Mouse (Mus musculus): ENCODE data around the gene H2afx. TPM values are rescaled to one million over a fixed set of nuclear protein-coding genes. Genes with fewer than 3 reads are reported as not detected.

Gene H2afx
- polyA plus RNA-seq, 1 experiment, result 23.6 TPM

- no peak for DNase-seq
- Histone ChIP-seq H3K4me3 (ENCODE audit: insufficient read depth, low read depth, low read length) (no peak overlapping the region), H3K4me1 (ENCODE audit: control insufficient read depth, insufficient read depth, low read length) (peaks cover 11% of the 10 kb centered on the region; the same call in 1 of the 2 replicates), H3K27ac (ENCODE audit: insufficient read depth, low read depth, low read length) (no peak overlapping the region), H3K27me3 (replicated peaks; ENCODE audit: control insufficient read depth, insufficient read depth, low read length) (no peaks in the 10 kb centered on the region), H3K36me3 (ENCODE audit: control insufficient read depth, insufficient read depth, low read length) (no peaks in the 10 kb centered on the region)
- 59% methylated on average over 3 of the region's 3 CpGs for WGBS
- TF ChIP-seq CTCF (conservative IDR thresholded peaks at IDR 0.05; ENCODE audit: insufficient read depth, insufficient read length, low read depth, low read length) (no peak), POLR2A (IDR thresholded peaks at IDR 0.05; ENCODE audit: low read depth, low read length) (no peak)
Measured at GRCm38 (mm10) chr9:44342173-44342572, 7.7 kb downstream of the H2afx start.

DNA sequence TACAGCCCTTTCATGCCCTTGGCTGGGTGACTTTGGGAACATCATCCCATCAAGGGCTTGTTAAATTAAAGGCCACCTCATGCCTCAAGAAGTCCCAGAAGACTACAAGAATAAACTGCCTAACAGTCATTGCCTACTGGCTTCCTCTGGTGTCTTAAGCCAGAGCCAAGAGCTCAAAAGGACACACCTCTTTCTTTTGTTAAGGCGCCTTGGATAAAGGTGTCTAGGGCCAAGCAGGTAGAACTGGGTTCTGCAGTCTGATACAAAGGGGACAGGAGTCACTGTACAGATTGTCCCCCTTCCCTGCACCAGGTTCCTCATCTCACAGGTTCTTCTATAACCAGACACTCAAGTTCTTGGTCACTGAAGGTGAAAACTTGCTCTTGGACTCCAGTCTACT, 8.1 kb downstream of the H2afx start:
- Histone ChIP-seq H3K27me3 (replicated peaks; ENCODE audit: control insufficient read depth, insufficient read depth, low read length) (no peaks in the 10 kb centered on the region), H3K27ac (ENCODE audit: insufficient read depth, low read depth, low read length) (no peak overlapping the region), H3K4me3 (ENCODE audit: insufficient read depth, low read depth, low read length) (no peak overlapping the region), H3K36me3 (ENCODE audit: control insufficient read depth, insufficient read depth, low read length) (no peaks in the 10 kb centered on the region), H3K4me1 (ENCODE audit: control insufficient read depth, insufficient read depth, low read length) (peaks cover 11% of the 10 kb centered on the region; the same call in 1 of the 2 replicates)
- TF ChIP-seq CTCF (conservative IDR thresholded peaks at IDR 0.05; ENCODE audit: insufficient read depth, insufficient read length, low read depth, low read length), result no peak
- TF ChIP-seq POLR2A (IDR thresholded peaks at IDR 0.05; ENCODE audit: low read depth, low read length), result no peak
- DNase-seq, result no peak
- WGBS, result 92% methylated on average over 1 of the region's 1 CpGs

GRCm38 (mm10) chr9:44343290-44343689, 8.8 kb downstream of the H2afx start:
- peaks cover 11% of the 10 kb centered on the region; the same call in 1 of the 2 replicates for H3K4me1 ChIP-seq (ENCODE audit: control insufficient read depth, insufficient read depth, low read length)
- 6% methylated on average over 6 of the region's 6 CpGs for WGBS
- no peak for DNase-seq
- H3K36me3 ChIP-seq (ENCODE audit: control insufficient read depth, insufficient read depth, low read length), result no peaks in the 10 kb centered on the region
- peak overlapping the region; percentile 94 for H3K4me3 ChIP-seq (ENCODE audit: insufficient read depth, low read depth, low read length)
- H3K27ac ChIP-seq (ENCODE audit: insufficient read depth, low read depth, low read length), result peak overlapping the region; percentile 19
- no peak for TF ChIP-seq POLR2A (IDR thresholded peaks at IDR 0.05; ENCODE audit: low read depth, low read length)
- no peak for TF ChIP-seq CTCF (conservative IDR thresholded peaks at IDR 0.05; ENCODE audit: insufficient read depth, insufficient read length, low read depth, low read length)
- H3K27me3 ChIP-seq (replicated peaks; ENCODE audit: control insufficient read depth, insufficient read depth, low read length), result no peaks in the 10 kb centered on the region

DNA sequence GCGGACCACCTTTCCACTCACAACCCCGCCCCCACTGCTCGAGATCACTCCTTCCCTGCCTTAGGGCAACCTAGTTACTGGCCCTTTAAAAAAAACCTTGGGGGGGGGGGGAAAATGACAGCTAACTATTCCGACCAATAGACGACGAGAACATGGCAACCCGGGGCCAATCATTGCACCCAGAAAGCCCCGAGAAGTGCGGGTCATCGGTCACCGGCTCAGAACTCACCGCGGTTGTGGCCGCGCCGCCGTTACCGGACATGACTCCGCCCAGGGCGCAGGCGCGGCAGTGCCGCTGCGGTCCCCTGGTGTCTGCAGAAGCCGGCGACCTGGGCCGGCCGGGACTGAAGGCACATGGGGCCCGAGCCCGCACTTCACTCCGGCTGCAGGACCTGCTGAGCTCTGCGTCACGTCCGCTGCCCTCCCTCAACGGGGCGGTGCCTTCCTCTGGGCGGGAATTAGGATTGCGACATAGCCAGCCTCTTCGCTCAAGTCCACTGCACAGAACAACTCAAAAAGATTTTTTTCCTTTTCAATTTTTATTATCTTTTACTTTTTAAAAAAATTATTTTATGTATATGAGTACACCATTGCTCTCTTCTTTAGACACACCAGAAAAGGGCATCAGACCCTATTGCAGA, 9.4 kb downstream of the H2afx start, which contains the start of gene Hmbs:
Gene Hmbs (minus strand): TSS at position 448 of the 641 bp plus-strand sequence.
- Histone ChIP-seq H3K4me1 (ENCODE audit: control insufficient read depth, insufficient read depth, low read length) (peaks cover 11% of the 10 kb centered on the region; the same call in 1 of the 2 replicates), H3K36me3 (ENCODE audit: control insufficient read depth, insufficient read depth, low read length) (no peaks in the 10 kb centered on the region), H3K27me3 (replicated peaks; ENCODE audit: control insufficient read depth, insufficient read depth, low read length) (no peaks in the 10 kb centered on the region), H3K27ac (ENCODE audit: insufficient read depth, low read depth, low read length) (peak within 1 kb of the TSS; percentile 99), H3K4me3 (ENCODE audit: insufficient read depth, low read depth, low read length) (peak within 1 kb of the TSS; percentile 94)
- DNase-seq, result peak; percentile 96
- no peak for TF ChIP-seq CTCF (conservative IDR thresholded peaks at IDR 0.05; ENCODE audit: insufficient read depth, insufficient read length, low read depth, low read length)
- under 1% methylated on average over 39 of the region's 39 CpGs for WGBS

- Histone ChIP-seq H3K4me1 (ENCODE audit: control insufficient read depth, insufficient read depth, low read length) (peaks cover 11% of the 10 kb centered on the region; the same call in 1 of the 2 replicates), H3K27ac (ENCODE audit: insufficient read depth, low read depth, low read length) (no peak overlapping the region), H3K36me3 (ENCODE audit: control insufficient read depth, insufficient read depth, low read length) (peaks cover 2% of the 10 kb centered on the region; the same call in 1 of the 2 replicates), H3K27me3 (replicated peaks; ENCODE audit: control insufficient read depth, insufficient read depth, low read length) (no peaks in the 10 kb centered on the region), H3K4me3 (ENCODE audit: insufficient read depth, low read depth, low read length) (no peak overlapping the region)
- 77% methylated on average over 6 of the region's 6 CpGs for WGBS
- TF ChIP-seq POLR2A (IDR thresholded peaks at IDR 0.05; ENCODE audit: low read depth, low read length) (no peak), CTCF (conservative IDR thresholded peaks at IDR 0.05; ENCODE audit: insufficient read depth, insufficient read length, low read depth, low read length) (no peak)
- peak; percentile 32 for DNase-seq
Measured at GRCm38 (mm10) chr9:44345570-44346433, 11.3 kb downstream of the H2afx start.

DNA sequence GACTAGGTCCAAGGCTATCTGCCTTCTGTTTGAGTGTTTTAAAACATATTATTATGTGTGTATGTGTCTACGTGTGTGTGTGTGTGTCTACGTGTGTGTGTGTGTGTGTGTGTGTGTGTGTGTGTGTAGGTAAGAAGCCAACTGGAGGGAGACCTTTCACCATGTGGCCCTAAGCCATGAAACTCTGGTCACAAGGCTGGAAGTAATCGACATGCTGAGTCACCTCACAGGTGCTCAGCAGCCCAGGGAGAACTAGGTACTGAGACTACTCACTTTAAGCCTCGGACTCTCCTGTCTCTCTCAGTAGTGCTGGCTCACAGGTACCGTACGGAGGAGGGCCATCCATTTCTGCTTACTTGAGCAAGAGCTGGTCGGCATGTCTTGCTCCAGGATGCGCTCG, 12.7 kb downstream of the H2afx start:
- Histone ChIP-seq H3K4me1 (ENCODE audit: control insufficient read depth, insufficient read depth, low read length) (peaks cover 11% of the 10 kb centered on the region; the same call in 1 of the 2 replicates), H3K36me3 (ENCODE audit: control insufficient read depth, insufficient read depth, low read length) (peaks cover 2% of the 10 kb centered on the region; the same call in 1 of the 2 replicates), H3K4me3 (ENCODE audit: insufficient read depth, low read depth, low read length) (no peak overlapping the region), H3K27ac (ENCODE audit: insufficient read depth, low read depth, low read length) (no peak overlapping the region), H3K27me3 (replicated peaks; ENCODE audit: control insufficient read depth, insufficient read depth, low read length) (no peaks in the 10 kb centered on the region)
- peak; percentile 39 for DNase-seq
- TF ChIP-seq POLR2A (IDR thresholded peaks at IDR 0.05; ENCODE audit: low read depth, low read length) (no peak), CTCF (conservative IDR thresholded peaks at IDR 0.05; ENCODE audit: insufficient read depth, insufficient read length, low read depth, low read length) (no peak)
- WGBS, result 85% methylated on average over 9 of the region's 9 CpGs

DNA sequence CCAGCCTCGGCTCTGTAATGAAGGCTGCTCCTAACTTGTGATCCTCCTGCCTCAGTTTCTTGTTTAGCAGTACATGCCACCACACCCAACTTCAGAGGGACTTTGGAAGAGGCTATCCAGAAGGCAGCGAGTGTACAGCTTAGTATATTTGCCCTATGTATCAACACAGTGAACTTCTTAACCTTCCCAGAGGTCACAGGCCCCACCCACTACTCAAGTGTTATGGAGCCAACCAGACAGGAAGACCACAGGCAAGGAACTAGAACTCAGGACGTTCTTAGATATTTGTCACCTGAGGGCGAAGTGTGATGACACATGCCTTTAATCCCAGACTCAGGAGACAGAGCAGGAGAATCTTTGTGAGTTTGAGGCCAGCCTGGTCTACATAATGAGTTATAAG, 13.1 kb downstream of the H2afx start:
- no peaks in the 10 kb centered on the region for H3K27me3 ChIP-seq (replicated peaks; ENCODE audit: control insufficient read depth, insufficient read depth, low read length)
- WGBS, result 78% methylated on average over 4 of the region's 4 CpGs
- no peak overlapping the region for H3K4me3 ChIP-seq (ENCODE audit: insufficient read depth, low read depth, low read length)
- no peak for DNase-seq
- TF ChIP-seq CTCF (conservative IDR thresholded peaks at IDR 0.05; ENCODE audit: insufficient read depth, insufficient read length, low read depth, low read length) (no peak), POLR2A (IDR thresholded peaks at IDR 0.05; ENCODE audit: low read depth, low read length) (no peak)
- H3K36me3 ChIP-seq (ENCODE audit: control insufficient read depth, insufficient read depth, low read length), result peaks cover 2% of the 10 kb centered on the region
- peaks cover 7% of the 10 kb centered on the region; the same call in 1 of the 2 replicates for H3K4me1 ChIP-seq (ENCODE audit: control insufficient read depth, insufficient read depth, low read length)
- no peak overlapping the region for H3K27ac ChIP-seq (ENCODE audit: insufficient read depth, low read depth, low read length)
